Mouse (Mus musculus): ENCODE measurements around the gene Rps8. TPM values are rescaled to one million over a fixed set of nuclear protein-coding genes. Genes with fewer than 3 reads are reported as not detected.

Gene Rps8
- polyA plus RNA-seq (2015; fragmentation: Nextera tagmentation; extraction: Ambion mirVana): 752 and 809 TPM in 2 replicates

- whole genome bisulfite sequencing: under 1% methylated on average over 50 of the region's 52 CpGs
- Histone ChIP-seq H3K4me3 (ENCODE audit: low read depth, low read length) (peak within 1 kb of the TSS; percentile 95), H3K9me3 (ENCODE audit: control insufficient read depth, low read length) (no peaks in the 10 kb centered on the region), H3K4me2 (replicated peaks; ENCODE audit: low read depth) (peak within 1 kb of the TSS; percentile 80), H3K9ac (ENCODE audit: low read length) (peak within 1 kb of the TSS; percentile 98), H3K4me1 (replicated peaks; ENCODE audit: control insufficient read depth, insufficient read depth) (peaks cover 2% of the 10 kb centered on the region; the same call in 1 of the 2 replicates), H3K36me3 (ENCODE audit: control insufficient read depth, insufficient read depth, low read length) (peaks cover 18% of the 10 kb centered on the region), H3K27me3 (ENCODE audit: control insufficient read depth, insufficient read depth, low read length) (no peaks in the 10 kb centered on the region), H3K27ac (replicated peaks) (peak within 1 kb of the TSS; percentile 88)
- TF ChIP-seq CTCF (IDR thresholded peaks at IDR 0.05; ENCODE audit: low read depth) (no peak), EP300 (optimal IDR thresholded peaks at IDR 0.05) (no peak)
- peak; percentile 88 for DNase-seq (ENCODE audit: low spot score)
- ATAC-seq (ENCODE audit: low FRiP score, low TSS enrichment): peak; percentile 88
Observed at GRCm38 (mm10) chr4:117155792-117156355, at the start of gene Rps8. Gene Rps8, minus strand, starts transcription at chr4:117156243.

- no peak for ATAC-seq (ENCODE audit: low FRiP score, low TSS enrichment)
- no peaks in the 10 kb centered on the region for H3K36me3 ChIP-seq (ENCODE audit: control insufficient read depth, insufficient read depth, low read length)
- no peak overlapping the region for H3K9ac ChIP-seq (ENCODE audit: low read length)
- H3K27me3 ChIP-seq (ENCODE audit: control insufficient read depth, insufficient read depth, low read length): no peaks in the 10 kb centered on the region
- H3K9me3 ChIP-seq (ENCODE audit: control insufficient read depth, low read length): no peaks in the 10 kb centered on the region
- WGBS: 62% methylated on average over 4 of the region's 4 CpGs
- no peak overlapping the region for H3K4me3 ChIP-seq (ENCODE audit: low read depth, low read length)
- H3K4me2 ChIP-seq (replicated peaks; ENCODE audit: low read depth): 0 out of 2 replicates have a peak overlapping the region, but pooled peaks have one; percentile 32
- TF ChIP-seq EP300 (optimal IDR thresholded peaks at IDR 0.05) (no peak), CTCF (IDR thresholded peaks at IDR 0.05; ENCODE audit: low read depth) (no peak)
- H3K4me1 ChIP-seq (replicated peaks; ENCODE audit: control insufficient read depth, insufficient read depth): no peaks in the 10 kb centered on the region
- no peak for DNase-seq (ENCODE audit: low spot score)
- H3K27ac ChIP-seq (replicated peaks): 0 out of 2 replicates have a peak overlapping the region, but pooled peaks have one; percentile 42
Observed at GRCm38 (mm10) chr4:117202992-117203354, 46.9 kb upstream of the Rps8 start.

GRCm38 (mm10) chr4:117202046-117202991 is 46.3 kb upstream of the Rps8 start:
- ATAC-seq (ENCODE audit: low FRiP score, low TSS enrichment) (peak; percentile 91), DNase-seq (ENCODE audit: low spot score) (peak; percentile 33)
- peak overlapping the region; percentile 43 for H3K9ac ChIP-seq (ENCODE audit: low read length)
- no peaks in the 10 kb centered on the region for H3K4me1 ChIP-seq (replicated peaks; ENCODE audit: control insufficient read depth, insufficient read depth)
- H3K4me3 ChIP-seq (ENCODE audit: low read depth, low read length): peak overlapping the region; percentile 15
- 1% methylated on average over 25 of the region's 25 CpGs for WGBS
- peak overlapping the region; percentile 42; the same call in 1 of the 2 replicates for H3K27ac ChIP-seq (replicated peaks)
- TF ChIP-seq EP300 (optimal IDR thresholded peaks at IDR 0.05): peak; percentile 59
- peak; percentile 84 for TF ChIP-seq CTCF (IDR thresholded peaks at IDR 0.05; ENCODE audit: low read depth)
- H3K4me2 ChIP-seq (replicated peaks; ENCODE audit: low read depth): peak overlapping the region; percentile 32
- H3K9me3 ChIP-seq (ENCODE audit: control insufficient read depth, low read length): no peaks in the 10 kb centered on the region
- no peaks in the 10 kb centered on the region for H3K27me3 ChIP-seq (ENCODE audit: control insufficient read depth, insufficient read depth, low read length)
- no peaks in the 10 kb centered on the region for H3K36me3 ChIP-seq (ENCODE audit: control insufficient read depth, insufficient read depth, low read length)

GRCm38 (mm10) chr4:117191804-117192203 is 35.8 kb upstream of the Rps8 start:
- 95% methylated on average over 14 of the region's 14 CpGs for WGBS
- no peak for ATAC-seq (ENCODE audit: low FRiP score, low TSS enrichment)
- TF ChIP-seq EP300 (optimal IDR thresholded peaks at IDR 0.05): no peak

GRCm38 (mm10) chr4:117190660-117191059 is 34.6 kb upstream of the Rps8 start:
- Histone ChIP-seq H3K4me2 (replicated peaks; ENCODE audit: low read depth) (no peak overlapping the region), H3K9ac (ENCODE audit: low read length) (no peak overlapping the region), H3K4me1 (replicated peaks; ENCODE audit: control insufficient read depth, insufficient read depth) (no peaks in the 10 kb centered on the region), H3K36me3 (ENCODE audit: control insufficient read depth, insufficient read depth, low read length) (no peaks in the 10 kb centered on the region), H3K9me3 (ENCODE audit: control insufficient read depth, low read length) (no peaks in the 10 kb centered on the region), H3K27ac (replicated peaks) (peak overlapping the region; percentile 82), H3K27me3 (ENCODE audit: control insufficient read depth, insufficient read depth, low read length) (no peaks in the 10 kb centered on the region), H3K4me3 (ENCODE audit: low read depth, low read length) (no peak overlapping the region)
- DNase-seq (ENCODE audit: low spot score) (no peak), ATAC-seq (ENCODE audit: low FRiP score, low TSS enrichment) (no peak)
- 48% methylated on average over 7 of the region's 7 CpGs for WGBS
- TF ChIP-seq EP300 (optimal IDR thresholded peaks at IDR 0.05) (no peak), CTCF (IDR thresholded peaks at IDR 0.05; ENCODE audit: low read depth) (no peak)

More at GRCm38 (mm10) chr4:117191804-117192203, 35.8 kb upstream of the Rps8 start:
- Histone ChIP-seq H3K9ac (ENCODE audit: low read length) (no peak overlapping the region), H3K9me3 (ENCODE audit: control insufficient read depth, low read length) (no peaks in the 10 kb centered on the region), H3K4me1 (replicated peaks; ENCODE audit: control insufficient read depth, insufficient read depth) (no peaks in the 10 kb centered on the region), H3K27me3 (ENCODE audit: control insufficient read depth, insufficient read depth, low read length) (no peaks in the 10 kb centered on the region), H3K4me3 (ENCODE audit: low read depth, low read length) (no peak overlapping the region), H3K4me2 (replicated peaks; ENCODE audit: low read depth) (no peak overlapping the region), H3K36me3 (ENCODE audit: control insufficient read depth, insufficient read depth, low read length) (no peaks in the 10 kb centered on the region), H3K27ac (replicated peaks) (no peak overlapping the region)
- no peak for DNase-seq (ENCODE audit: low spot score)
